Mouse (Mus musculus) small intestine, adult 2 months (tissue): Measurements from ENCODE around the gene Samd4. TPM values are rescaled to one million over a fixed set of nuclear protein-coding genes. Genes with fewer than 3 reads are reported as not detected.
A peak's percentile ranks its signal among the peaks of the same experiment; 100 is the strongest.
"Not testable (repeated sequence)": the region's sequence is repeated elsewhere in the genome, so short reads cannot be mapped to it uniquely, and the experiment has no call there.

Source experiments
- H3K27ac ChIP-seq: fragments of 200-500 bp; 2 replicates; pipeline ENCODE4 v1.5.1; 2012; ENCODE audit warnings: low read depth, low read length, control low read depth, inconsistent platforms; ENCODE audit not compliant: insufficient read depth
- H3K27me3 ChIP-seq: fragments of 200-500 bp; 2 replicates; pipeline ENCODE4 v1.6.1; 2012; ENCODE audit warnings: mild to moderate bottlenecking, moderate library complexity, low read length, inconsistent platforms; ENCODE audit not compliant: control insufficient read depth, insufficient read depth
- H3K36me3 ChIP-seq: fragments of 200-500 bp; 2 replicates; pipeline ENCODE4 v1.6.1; 2012; ENCODE audit warnings: mild to moderate bottlenecking, low read length, control low read depth, inconsistent platforms; ENCODE audit not compliant: control insufficient read depth, insufficient read depth
- H3K4me1 ChIP-seq: fragments of 200-500 bp; 2 replicates; pipeline ENCODE4 v1.6.1; 2012; ENCODE audit warnings: low read length, inconsistent platforms, mixed read lengths; ENCODE audit not compliant: control insufficient read depth, insufficient read depth, insufficient read length
- H3K4me3 ChIP-seq: fragments of 200-500 bp; 2 replicates; pipeline ENCODE4 v1.5.1; 2012; ENCODE audit warnings: low read depth, mild to moderate bottlenecking, control low read depth, inconsistent platforms, low read length, moderate library complexity
- CTCF ChIP-seq: fragments of 200-500 bp; IDR thresholded peaks from 2 replicates; pipeline ENCODE4 v1.5.1; 2012; ENCODE audit warnings: low read depth, mild to moderate bottlenecking, control low read depth, inconsistent platforms, low read length, moderate library complexity, mixed read lengths; ENCODE audit not compliant: insufficient replicate concordance, insufficient read length; ENCODE audit errors: extremely low read depth
- POLR2A ChIP-seq: fragments of 200-500 bp; IDR thresholded peaks from 2 replicates; pipeline ENCODE4 v1.6.1; 2012; ENCODE audit warnings: low read depth, mild to moderate bottlenecking, control low read depth, inconsistent platforms, low read length, moderate library complexity
- whole genome bisulfite sequencing: fragments of 180-500 bp; shearing (Covaris S2); methylation state at CpG from one replicate; pipeline ENCODE4 v1.1.7; 2018; 5-methylcytosine and 5-hydroxymethylcytosine counted together
- polyA plus RNA-seq: library from polyadenylated mRNA; depleted of rRNA; stranded (reverse); fragments of >200 nt; gene quantifications from 2 replicates; pipeline ENCODE4 v1.2.3, GENCODE M21; 2012

The Samd4 gene
- polyA plus RNA-seq, 1 experiment: 3.2 TPM

- H3K4me1 ChIP-seq: peaks cover 4% of the 10 kb centered on the region; the same call in 1 of the 2 replicates
- no peaks in the 10 kb centered on the region for H3K36me3 ChIP-seq
- H3K27ac ChIP-seq: 0 out of 2 replicates have a peak overlapping the region, but pooled peaks have one; percentile 39
- TF ChIP-seq CTCF (no peak), POLR2A (no peak)
- H3K27me3 ChIP-seq: no peaks in the 10 kb centered on the region
- no peak overlapping the region; the same call in 1 of the 2 replicates for H3K4me3 ChIP-seq
- WGBS: 24% methylated on average over 3 of the region's 3 CpGs
Measured at GRCm38 (mm10) chr14:47105174-47105557, 222.5 kb downstream of the Samd4 start.

DNA sequence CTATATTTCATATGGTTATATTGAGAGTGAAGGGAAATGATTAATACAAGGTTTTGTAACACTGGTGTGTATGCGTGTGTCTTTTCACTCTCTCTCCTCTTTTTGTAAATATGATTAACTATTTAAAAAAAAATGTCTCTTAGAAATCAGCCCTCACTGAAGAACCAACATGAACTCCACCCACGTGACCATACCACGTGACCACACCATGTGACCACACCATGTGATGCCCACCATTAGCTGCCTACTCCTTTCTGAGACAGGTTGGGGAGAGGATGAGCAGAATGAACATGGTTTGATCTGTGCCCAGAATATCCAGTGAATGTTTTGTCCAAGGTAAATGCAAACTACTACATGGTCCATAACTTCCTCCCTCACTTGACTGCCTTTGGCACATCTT is 223.1 kb downstream of the Samd4 start:
- TF ChIP-seq CTCF: no peak
- no peak for TF ChIP-seq POLR2A
- WGBS: 89% methylated on average over 3 of the region's 3 CpGs
- Histone ChIP-seq H3K4me3 (no peak overlapping the region), H3K4me1 (peaks cover 4% of the 10 kb centered on the region; the same call in 1 of the 2 replicates), H3K27ac (no peak overlapping the region), H3K36me3 (no peaks in the 10 kb centered on the region), H3K27me3 (no peaks in the 10 kb centered on the region)

GRCm38 (mm10) chr14:47107461-47107860 is 224.8 kb downstream of the Samd4 start:
- Histone ChIP-seq H3K27me3 (no peaks in the 10 kb centered on the region), H3K36me3 (no peaks in the 10 kb centered on the region), H3K27ac (no peak overlapping the region), H3K4me3 (no peak overlapping the region), H3K4me1 (peaks cover 4% of the 10 kb centered on the region; the same call in 1 of the 2 replicates)
- 77% methylated on average over 3 of the region's 3 CpGs for WGBS
- TF ChIP-seq POLR2A (no peak), CTCF (no peak)

GRCm38 (mm10) chr14:47110391-47110790 is 227.7 kb downstream of the Samd4 start:
- not testable (repeated sequence) for H3K36me3 ChIP-seq, H3K4me3 ChIP-seq, H3K27ac ChIP-seq, H3K27me3 ChIP-seq, H3K4me1 ChIP-seq
- WGBS: 81% methylated on average over 7 of the region's 7 CpGs

DNA sequence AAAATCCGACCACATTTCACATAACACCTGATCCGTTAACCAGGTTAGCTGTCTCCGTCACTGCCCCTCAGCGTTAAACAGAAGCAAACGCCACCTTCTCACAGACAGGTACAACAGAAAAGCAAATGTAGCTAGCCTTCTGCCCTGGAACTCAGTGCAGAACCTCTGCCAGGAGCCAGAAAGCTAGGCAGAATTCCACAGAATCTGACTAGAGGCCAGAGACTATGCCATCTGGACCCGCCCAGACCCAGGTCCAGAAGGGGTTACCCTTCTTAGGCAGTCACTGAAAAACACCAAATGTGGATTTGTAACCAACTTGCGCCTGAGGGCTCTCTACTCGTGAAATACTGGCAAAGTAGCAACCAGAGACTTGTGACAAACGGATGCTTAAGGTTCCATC is 228.7 kb downstream of the Samd4 start:
- TF ChIP-seq CTCF (no peak), POLR2A (no peak)
- Histone ChIP-seq H3K36me3 (no peaks in the 10 kb centered on the region), H3K4me3 (no peak overlapping the region), H3K27me3 (no peaks in the 10 kb centered on the region), H3K27ac (no peak overlapping the region), H3K4me1 (peaks cover 8% of the 10 kb centered on the region)
- WGBS: 68% methylated on average over 9 of the region's 9 CpGs

DNA sequence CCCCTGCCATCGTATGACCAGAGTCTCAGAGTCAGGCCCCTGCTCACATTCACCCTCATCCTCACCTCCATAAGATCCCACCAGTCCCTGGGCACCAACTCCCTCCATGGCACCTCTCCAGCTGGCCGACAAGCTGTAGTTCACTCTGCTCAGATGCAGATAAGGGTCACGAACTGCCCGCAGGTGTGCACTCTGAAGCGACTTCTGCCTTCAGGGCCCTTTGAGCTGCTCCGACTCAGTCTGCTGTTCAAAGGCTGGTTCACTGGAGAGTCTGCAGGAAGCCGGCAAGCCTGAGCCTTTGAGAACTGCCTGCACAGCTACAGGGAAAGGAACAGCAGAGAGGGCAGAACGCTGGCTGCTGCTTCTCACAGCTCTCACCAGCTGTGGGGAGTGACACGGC is 232.5 kb downstream of the Samd4 start:
- Histone ChIP-seq H3K4me1 (peaks cover 12% of the 10 kb centered on the region), H3K27ac (no peak overlapping the region), H3K36me3 (no peaks in the 10 kb centered on the region), H3K4me3 (no peak overlapping the region), H3K27me3 (no peaks in the 10 kb centered on the region)
- no peak for TF ChIP-seq CTCF
- no peak for TF ChIP-seq POLR2A
- WGBS: 19% methylated on average over 9 of the region's 9 CpGs

DNA sequence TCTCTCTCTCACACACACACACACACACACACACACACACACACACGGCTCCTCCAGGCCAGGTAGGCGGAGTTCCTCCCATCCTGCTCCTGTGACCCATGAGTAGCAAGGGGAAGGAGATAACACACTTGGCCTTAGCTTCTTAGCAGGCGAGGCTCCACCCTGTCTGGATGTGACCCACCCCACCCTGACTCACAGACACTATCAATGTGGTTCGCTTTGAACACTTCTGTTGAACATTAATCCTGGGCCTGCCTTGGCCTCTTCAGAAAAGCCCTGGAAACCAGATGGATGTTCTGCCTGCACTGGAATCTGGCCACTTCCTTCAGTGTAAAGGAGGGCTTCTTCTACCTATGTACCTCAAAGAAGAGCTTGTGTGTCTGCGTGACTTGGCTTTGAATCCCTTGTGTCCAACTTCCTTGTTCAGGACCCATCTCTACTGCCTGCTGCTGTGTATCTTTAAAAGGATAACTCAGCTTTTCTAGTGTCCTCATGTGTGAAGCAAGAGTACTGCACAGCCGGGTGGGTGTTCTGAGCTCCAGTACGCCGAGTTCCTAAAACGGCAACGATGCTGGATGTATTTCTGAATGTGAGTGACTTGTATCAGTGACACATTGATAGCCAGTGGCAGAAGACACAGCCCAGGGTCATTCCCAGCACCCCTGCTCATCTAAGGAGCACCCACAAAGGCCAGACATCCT is 233.6 kb downstream of the Samd4 start:
- Histone ChIP-seq H3K4me1 (peaks cover 12% of the 10 kb centered on the region), H3K36me3 (no peaks in the 10 kb centered on the region), H3K27me3 (no peaks in the 10 kb centered on the region), H3K4me3 (no peak overlapping the region), H3K27ac (peak overlapping the region; percentile 18; the same call in 1 of the 2 replicates)
- WGBS: 34% methylated on average over 10 of the region's 10 CpGs
- TF ChIP-seq POLR2A: no peak

- no peaks in the 10 kb centered on the region for H3K36me3 ChIP-seq
- 48% methylated on average over 7 of the region's 7 CpGs for WGBS
- H3K4me1 ChIP-seq: peaks cover 12% of the 10 kb centered on the region
- H3K27ac ChIP-seq: no peak overlapping the region
- no peak overlapping the region for H3K4me3 ChIP-seq
- H3K27me3 ChIP-seq: no peaks in the 10 kb centered on the region
- TF ChIP-seq POLR2A (no peak), CTCF (no peak)
Measured at GRCm38 (mm10) chr14:47117522-47117921, 234.9 kb downstream of the Samd4 start.
